Mouse (Mus musculus): ENCODE measurements around the gene Hsf2bp.
A peak's percentile ranks its signal among the peaks of the same experiment; 100 is the strongest.
"Not testable (repeated sequence)": the region's sequence is repeated elsewhere in the genome, so short reads cannot be mapped to it uniquely, and the experiment has no call there.

Gene Hsf2bp

DNA sequence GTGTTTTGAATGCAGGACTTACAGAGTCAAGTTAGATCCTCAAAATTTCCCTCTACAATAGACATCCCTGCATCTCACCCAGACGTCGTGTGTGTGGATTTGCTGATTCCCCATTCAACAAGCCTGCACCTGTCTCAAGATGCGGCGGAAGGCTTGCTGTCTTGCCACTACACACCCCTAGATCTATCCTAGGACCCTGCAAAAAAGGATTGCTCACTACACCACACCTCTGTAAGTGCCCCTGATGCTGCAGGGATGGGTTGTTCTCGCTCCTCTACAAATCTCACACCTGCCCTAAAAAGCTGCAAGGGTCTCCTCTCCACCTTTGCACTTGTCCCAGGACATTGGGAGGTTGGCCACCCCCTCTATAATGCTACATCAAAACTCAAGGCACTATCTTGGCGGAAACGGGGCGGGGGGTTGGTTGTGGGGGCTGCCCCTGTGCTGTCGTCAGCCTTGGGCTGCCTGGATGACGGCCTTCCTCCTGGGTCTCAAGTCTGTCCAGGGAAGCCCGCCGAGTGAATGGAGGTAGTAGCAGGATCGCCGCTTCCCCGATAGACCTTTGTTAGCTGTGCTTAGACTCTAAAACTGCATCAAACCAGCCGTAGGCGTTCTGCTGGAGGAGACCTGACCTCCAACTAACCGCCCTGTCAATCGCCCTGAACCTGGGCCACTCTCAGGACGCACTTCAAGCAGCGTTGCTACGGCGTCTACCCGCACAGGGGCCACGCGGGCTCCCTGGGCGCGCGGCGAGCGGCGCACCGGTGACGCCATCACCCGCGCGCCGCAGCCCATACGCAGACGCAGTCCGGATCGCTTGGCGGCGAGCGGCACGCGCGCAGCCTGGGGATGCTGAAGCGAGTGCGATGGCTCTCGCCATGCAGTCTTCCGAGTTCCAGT, at the start of gene Hsf2bp, which contains the start of gene Rrp1b:
Gene Hsf2bp (minus strand): TSS at position 741 of the 900 bp plus-strand sequence.
Gene Rrp1b (plus strand): TSS at position 492 of the 900 bp plus-strand sequence.
- peak; percentile 62 for DNase-seq (ENCODE audit: low read depth, low spot score)

DNA sequence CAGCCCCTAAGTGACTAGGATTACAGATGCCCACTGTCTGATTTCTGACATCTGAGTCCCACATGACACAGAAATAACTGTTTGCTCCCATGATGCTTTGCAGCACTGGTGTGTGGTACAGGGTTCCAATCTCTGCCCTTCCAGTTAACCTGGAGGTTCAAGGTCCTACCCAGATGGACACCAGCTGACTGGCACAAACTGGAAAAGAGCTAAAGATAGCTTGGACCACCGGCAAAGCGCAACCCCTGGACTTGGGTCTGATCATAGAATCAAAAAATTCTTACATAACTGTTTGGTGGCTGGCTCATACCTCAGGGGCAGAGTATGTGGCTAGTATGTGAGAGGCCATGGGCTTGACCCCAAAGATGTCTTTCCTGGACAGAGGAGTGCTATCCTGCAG, 47.2 kb upstream of the Hsf2bp start:
- DNase-seq (ENCODE audit: low read depth, low spot score) = no peak

DNA sequence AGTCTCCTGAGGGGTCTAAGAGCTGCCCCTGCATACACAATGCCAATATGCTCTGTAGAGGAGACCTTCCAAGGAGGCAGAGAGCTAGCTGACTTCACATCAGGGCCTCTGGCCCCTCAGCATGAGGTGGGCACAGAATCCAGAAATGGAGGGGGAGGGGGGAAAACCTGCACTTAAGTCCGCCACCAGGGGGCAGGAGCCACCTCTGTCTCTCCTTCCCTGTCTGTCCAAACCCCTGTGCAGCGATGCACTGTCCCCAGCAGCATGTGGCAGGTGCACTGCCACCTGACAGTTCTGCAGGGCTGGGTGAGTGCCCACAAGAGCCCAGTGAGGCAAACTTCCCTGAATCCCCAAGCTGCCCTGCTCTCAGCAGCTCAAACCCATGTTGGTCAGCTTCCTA, 39.0 kb upstream of the Hsf2bp start:
- peak; percentile 31 for DNase-seq (ENCODE audit: low read depth, low spot score)

DNA sequence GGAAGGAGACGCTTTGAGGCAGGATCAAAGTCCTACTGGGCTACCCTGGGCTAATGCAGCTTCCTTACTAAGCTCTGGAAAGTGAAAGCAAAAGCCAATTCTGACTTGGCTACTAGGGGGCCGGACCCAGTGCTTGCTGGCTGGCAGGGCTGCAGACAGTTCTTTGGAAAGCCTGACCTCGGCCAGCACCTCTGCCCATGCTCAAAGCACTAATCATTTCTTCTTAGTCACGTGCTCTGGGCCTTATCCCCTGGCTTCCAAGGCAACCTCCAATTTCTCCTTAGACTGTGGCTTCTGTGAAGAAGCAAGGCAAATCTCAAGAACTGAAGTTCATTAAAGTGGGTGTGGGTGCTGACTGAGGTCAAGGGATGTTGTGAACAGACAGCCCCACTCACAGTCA, 38.5 kb upstream of the Hsf2bp start:
- no peak for DNase-seq (ENCODE audit: low read depth, low spot score)

DNA sequence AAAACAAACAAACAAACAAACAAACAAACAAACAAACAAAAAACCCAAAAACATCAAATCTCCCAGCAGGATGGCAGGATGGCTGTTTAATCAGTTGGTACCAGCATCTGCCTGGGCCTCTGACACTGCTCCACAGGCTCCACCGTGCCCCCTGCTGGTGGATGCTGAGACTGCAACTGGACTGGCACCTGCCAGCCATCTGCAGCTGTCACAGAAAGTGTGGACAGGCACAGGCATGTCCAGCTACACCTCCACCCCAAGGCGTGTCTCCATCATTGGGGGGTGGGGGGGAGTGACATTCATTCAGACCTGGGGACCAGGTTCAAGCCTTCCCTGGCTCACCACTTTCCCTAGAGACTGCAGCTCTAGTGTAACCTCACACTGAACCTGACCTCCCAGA, 37.2 kb upstream of the Hsf2bp start:
- peak; percentile 57 for DNase-seq (ENCODE audit: low read depth, low spot score)

DNA sequence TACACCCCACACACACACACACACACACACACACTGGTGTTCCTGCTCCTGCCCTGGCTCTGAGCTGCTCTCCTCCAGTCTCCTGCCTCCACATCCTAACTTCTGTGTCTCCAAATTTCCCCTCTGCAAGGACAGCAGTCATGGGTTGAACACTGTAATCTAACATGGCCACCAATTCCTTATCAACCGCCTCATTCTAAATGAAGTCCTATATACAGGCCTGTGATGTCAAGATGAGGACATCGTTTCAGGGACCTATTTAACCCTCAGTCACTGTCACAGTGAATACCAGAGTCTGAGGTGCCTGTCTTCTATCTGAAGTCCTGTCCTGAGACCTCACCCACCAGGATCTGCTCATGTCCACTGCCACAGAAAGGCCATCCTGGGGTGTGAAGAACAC, 32.7 kb upstream of the Hsf2bp start:
- no peak for DNase-seq (ENCODE audit: low read depth, low spot score)

DNA sequence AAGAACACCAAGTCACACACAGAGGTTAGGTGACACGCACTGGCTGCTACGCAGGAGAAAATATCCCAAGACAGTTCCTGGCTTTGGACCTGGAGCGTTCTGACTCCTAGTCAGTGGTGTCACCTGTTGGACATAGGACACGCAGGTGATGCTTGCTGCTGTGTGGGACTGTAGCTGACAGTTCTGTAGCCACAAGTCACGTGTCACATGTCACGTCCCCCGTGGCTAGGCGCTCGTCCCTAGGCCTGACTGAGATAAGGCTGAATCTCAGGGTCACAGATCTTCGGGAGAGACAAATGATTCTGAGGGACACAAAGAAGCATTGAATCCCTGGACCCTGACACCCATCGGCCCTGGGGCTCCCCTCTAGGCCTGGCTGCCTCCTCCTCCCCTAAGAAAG, 32.2 kb upstream of the Hsf2bp start:
- no peak for DNase-seq (ENCODE audit: low read depth, low spot score)

DNA sequence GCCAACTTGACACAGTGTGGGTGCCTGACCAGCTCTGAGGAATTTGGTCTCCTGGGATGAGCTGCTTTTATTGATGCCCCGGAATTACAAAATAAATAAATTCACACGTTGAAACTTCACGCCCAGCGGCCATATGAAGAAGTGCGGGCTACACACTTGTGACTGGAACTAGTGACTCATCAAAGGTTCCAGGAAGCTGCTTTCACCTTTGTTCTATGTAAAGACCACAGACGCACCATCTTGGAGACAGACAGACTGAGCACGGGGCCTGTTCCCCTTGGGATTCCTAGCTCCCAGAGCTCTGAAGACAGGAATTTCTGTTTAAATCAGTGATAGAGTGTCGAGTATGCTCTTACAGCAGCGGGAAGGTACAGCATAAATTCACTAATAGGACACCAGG, 31.4 kb upstream of the Hsf2bp start:
- DNase-seq (ENCODE audit: low read depth, low spot score) = no peak

DNA sequence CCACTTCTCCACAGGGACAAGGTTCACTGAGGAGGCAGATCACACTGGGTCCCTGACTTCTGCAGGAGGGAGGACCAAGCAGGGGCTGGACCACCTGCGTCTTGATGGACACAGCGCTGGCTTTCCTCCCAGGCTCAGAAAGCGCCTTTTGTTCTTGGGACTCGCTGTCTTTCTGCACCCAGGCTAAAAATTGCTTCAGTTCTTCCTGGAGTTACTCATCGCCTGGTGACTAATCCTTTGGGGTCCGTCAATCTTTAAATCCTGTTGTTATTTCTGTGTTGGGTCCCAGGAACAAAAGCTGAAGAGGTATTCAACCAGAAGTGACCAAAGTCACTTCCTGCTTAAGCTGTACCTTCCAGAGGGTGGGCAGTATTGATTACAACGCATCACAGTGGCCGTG, 28.6 kb upstream of the Hsf2bp start:
- not testable (repeated sequence) for DNase-seq (ENCODE audit: low read depth, low spot score)

DNA sequence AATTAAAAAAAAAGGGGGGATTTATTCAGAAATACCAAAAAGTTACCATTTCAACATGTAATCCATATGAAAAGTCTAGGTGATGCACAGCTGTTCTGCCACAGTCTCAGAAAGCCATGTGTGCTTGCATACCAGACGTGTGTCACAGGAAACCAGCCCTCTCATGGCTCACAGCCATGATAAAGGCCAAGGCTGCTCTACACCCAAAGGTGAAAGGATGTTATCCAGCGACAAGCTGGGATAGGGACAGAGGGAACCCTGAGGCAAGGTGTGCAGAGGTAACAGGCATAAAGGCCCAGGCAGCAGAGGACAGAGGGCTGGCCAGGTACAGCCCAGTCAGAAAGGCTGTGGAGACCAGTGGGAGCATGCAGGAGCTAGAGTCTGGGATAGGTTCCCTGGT, 27.5 kb upstream of the Hsf2bp start:
- DNase-seq (ENCODE audit: low read depth, low spot score) = no peak

DNA sequence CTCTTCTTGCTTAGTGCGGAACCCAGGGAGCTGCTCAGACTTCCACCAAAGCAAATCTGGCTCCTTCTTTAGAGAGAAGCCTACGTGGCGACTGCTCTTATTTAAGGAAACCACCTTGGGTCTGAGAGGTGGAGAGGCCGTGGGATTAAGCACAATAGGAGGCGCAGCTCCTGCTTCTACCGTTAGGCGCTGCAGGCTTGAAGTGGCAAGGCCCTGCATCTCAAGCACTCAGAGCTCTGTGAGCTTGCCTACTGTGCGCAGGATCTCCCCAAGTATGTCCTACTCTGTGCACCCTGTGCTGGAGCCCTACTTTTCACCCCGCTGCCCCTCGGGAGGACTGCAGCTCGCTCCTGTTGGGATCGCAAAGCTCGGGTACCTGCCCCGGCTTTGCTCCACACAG, 25.1 kb upstream of the Hsf2bp start:
- no peak for DNase-seq (ENCODE audit: low read depth, low spot score)

DNA sequence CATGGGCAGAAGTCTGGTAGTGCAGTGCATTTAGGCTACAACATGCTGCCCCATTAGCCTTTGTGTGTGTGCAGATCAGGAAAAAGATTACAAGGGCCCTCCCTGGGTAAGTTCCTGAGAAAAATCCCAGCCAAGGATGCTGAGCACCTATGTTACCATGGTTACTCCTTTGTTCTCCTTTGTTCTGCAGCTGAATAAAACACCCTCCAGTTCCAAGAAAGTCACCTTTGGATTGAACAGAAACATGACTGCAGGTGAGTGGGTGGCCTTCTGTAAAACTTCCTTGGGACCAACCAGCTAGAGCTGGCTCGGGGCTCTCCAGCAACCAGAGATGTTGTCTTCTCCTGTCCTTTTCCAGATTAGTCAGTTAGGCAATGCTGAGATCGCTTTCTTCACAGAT, 22.9 kb upstream of the Hsf2bp start:
- no peak for DNase-seq (ENCODE audit: low read depth, low spot score)

DNA sequence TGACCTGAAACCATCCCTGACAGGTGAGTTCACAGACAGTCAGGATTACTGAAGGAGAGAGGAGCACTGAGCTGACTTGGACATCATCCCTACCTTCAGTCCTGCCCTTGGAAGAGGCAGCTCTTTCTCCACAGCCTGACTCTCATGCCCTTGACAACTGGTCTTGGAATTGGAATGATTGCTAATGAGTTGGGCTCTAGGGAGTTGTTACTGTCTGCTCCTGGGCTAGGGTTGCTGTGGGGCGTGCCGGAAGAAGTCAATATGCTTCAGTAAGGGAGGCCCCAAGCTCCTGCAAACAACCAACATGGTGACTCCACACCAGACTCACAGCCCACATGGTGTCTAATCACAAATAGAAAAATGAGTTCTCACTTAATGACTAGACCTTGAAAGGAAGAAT, 21.7 kb upstream of the Hsf2bp start:
- DNase-seq (ENCODE audit: low read depth, low spot score) = no peak

DNA sequence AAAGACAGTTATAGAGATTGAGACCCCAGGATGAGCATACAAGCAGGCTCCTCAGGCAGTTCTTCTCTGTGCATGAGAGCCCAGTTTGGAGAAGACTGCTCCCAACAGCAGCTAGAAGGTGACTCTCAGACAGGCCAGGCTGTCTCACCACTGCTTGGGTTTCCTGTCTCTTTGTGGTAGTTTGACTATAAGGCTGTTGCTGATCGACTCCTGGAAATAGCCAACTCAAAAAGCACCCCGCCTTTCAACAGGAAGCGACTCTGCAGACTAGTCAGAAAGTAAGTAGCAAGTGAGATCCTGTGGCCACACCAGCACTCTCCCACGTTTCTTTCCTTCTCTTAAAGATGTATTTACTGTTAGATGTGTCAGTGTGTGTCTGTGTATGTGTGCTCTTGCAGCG, 17.5 kb upstream of the Hsf2bp start:
- DNase-seq (ENCODE audit: low read depth, low spot score) = no peak

DNA sequence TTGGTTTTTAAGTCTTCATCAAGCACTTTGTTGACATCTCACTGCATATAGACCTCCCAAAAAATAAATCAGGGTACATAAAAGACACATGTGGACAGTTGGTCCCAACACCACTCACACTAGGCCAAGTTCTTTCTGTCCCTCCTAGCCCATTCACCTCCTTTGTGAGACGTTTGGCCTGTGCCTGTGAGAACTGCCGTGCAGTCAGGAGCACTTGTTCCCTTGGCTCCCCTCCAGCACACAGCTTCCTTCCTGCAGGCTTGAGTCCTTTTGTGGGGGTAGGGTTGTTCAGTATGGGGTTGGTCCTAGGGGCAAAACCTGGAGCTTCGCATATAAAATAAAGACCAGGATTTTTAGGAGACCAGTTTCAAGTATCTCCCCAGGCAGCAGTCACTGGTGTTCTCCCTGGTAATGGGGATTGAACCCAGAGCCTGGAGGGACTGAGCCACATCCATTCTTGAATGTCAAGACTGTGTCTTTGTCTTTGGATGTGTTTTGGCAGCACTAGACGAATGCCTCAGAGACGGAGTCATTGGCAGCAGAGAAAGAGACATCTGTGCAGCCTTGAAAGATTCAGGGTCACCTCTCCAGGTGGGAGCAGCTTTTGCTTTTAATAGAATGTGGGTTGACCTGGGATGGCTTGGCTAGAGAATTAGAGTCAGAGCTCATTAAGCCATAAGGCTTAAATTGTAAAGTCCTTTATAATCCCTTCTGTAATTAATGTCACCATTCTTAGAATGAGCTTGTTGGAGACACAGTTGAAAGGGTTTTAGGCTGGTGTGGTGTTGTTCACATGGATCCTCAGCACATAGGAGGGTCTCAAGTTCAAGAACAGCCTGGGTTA, 16.3 kb upstream of the Hsf2bp start:
- no peak for DNase-seq (ENCODE audit: low read depth, low spot score)

DNA sequence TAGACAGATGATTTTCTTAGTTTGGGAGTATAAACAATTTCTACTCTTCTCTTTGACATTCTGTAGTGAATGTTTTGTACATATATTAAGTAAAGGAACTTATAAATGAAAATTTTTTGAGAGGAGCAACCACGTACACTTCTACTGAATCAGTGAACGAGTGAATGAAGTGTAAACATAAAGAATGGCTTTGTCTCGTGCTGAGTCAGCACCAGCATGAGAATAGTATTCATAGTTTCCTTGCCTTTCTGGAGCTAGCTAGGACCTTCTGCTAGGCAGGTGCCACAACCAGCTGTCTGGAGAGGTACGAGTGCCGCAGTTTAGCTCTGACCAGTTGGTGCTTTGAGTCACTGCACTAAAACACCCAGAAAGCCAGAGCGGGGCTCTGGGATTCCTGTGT, 14.5 kb upstream of the Hsf2bp start:
- DNase-seq (ENCODE audit: low read depth, low spot score) = no peak

DNA sequence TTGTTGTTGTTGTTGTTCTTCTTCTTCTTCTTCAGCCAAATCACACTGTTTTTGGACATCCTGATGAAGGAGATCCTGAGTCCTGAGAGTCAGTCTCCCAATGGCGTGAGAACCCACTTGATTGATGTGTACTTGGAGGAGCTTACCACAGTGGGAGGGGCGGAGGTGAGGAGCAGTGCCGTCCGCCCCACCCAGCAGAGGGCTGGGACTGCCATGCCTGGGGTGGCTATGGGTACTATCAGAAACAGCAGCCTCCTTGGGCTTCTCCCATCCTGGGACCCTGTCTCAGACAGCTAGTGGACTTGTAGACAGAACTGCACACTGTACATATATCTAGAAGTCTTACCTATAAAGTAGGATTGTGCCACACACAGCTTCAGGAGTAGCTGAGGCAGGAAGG, 13.8 kb upstream of the Hsf2bp start:
- no peak for DNase-seq (ENCODE audit: low read depth, low spot score)

DNA sequence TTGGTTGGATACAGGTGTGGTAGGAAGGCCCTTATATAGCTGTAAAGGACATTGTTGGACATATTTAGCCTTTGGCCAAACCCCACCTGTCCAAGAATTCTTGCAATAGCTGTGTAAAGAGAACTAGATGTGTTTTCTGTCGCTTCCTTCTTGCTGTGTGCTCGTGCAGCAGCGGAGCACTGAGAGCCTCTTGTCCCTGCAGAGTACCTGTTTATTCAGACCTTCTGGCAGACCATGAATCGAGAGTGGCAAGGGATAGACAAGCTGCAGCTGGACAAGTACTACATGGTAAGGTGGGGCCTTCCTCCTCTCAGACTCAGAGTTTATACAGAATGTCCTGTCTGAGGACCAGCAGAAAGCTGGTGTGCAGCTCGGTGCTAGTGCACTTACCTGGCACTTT, 12.2 kb upstream of the Hsf2bp start:
- no peak for DNase-seq (ENCODE audit: low read depth, low spot score)

DNA sequence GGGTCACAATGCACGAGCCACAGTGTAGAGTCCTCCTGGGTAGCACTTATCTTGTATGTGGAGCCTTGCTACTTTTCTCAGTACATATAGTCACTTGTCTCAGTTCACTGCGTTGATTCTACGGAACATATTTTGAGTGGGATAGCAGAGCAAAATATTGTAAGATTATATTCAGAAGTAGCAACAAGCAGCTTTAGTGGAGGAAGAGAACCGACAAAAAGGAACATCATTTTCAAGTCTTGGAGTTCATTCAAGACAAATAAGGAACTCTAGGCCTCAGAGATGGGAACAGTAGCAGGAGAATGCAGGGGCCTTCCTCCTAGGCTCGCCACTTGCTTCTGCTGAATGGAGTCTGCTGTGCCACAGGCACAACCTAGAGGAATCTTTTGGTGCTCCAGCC, 10.4 kb upstream of the Hsf2bp start:
- DNase-seq (ENCODE audit: low read depth, low spot score) = no peak

DNA sequence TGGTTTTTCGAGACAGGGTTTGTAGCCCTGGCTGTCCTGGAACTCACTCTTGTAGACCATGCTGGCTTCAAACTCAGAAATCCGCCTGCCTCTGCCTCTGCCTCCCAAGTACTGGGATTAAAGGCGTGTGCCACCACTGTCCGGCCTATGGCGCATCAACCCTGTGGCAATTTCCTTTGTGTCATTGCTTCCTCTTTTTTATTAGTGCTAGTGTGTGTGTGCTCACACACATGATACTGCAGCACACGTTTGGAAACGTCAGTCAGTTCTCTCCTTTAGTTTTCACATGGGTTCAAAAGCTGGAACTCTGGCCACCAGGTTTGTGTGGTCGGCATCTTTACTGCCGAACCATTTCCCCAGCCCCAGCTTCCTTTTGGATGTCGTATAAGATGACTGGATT, 4.1 kb upstream of the Hsf2bp start:
- DNase-seq (ENCODE audit: low read depth, low spot score) = no peak

DNA sequence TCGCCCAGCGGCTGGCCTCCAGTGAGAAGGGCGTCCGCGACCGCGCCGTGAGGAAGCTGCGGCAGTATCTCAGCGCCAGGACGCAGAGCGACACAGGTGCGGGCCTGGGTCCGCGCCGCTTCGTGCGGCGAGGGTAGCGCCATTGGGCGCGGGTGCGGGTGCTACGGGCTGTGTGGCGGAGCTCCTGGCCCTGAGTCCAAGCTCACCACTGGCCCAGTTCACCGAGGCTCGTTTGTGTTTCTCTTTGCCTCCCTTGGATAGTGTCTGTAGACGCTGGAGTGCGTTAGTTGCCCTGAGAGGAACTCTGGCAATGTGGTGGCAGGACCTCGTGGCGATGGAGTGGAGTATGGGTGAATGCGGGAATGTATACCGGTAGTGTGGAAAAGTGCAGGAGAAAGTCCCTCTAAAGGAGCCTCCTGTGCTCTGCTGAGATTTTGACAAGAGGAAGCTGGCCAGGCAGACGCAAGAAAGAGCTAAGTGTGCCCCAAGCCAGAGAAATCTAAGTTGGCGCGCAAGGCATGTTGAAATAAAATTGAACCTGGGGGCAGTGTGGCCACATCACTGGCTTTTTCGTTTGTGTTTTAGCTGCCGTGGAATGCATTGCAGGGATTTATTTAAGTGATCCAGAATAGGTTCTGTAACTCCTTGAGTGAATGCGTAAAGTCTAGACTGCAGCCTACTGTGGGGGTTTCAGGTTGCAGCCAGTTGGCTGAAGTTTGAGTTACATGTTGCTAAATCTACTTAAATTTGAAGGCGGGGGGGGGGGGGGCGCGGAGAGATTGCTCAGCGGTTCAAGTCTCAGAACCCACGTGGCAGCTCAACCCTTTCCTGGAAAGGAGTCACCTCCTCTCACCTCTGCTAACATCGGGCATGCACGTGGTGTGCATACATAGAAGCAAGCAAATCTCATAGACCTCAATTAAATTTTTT, 625 bp upstream of the Hsf2bp start:
- no peak for DNase-seq (ENCODE audit: low read depth, low spot score)

DNA sequence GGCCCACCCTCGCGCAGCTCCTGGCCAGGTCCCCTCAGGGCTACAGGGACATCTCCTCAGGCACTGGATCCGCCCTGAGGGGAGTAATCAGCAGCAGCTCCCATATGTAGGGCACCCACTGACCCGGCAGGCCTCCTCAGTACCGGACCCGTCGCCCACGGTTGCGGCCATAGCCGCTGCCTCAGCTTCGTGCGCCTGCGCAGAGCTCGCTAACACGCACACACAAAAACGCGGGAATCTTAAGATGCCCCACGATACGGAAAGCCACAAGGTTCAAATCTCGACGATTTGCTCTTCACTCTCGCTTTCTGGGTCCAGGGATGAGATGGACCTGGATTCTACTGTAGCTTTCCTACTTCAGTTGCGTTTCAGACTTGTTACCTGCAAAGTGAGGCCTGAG, 1.8 kb downstream of the Hsf2bp start:
- DNase-seq (ENCODE audit: low read depth, low spot score) = no peak

Measured in skeletal muscle tissue, adult 2 months (tissue).